Mouse (Mus musculus) ES-E14 (cell line): ENCODE data around the gene Efhc1.

Source experiments
- CHD2 ChIP-seq: IDR thresholded peaks from 2 replicates; pipeline ENCODE4 v1.6.1; 2014; ENCODE audit warnings: mild to moderate bottlenecking, low read depth, low read length, inconsistent platforms
- HCFC1 ChIP-seq: IDR thresholded peaks from 2 replicates; pipeline ENCODE4 v1.6.1; 2012; ENCODE audit warnings: low read length, inconsistent platforms, borderline replicate concordance; ENCODE audit not compliant: insufficient read depth
- MAFK ChIP-seq: IDR thresholded peaks from 2 replicates; pipeline ENCODE4 v1.6.1; 2014; ENCODE audit warnings: mild to moderate bottlenecking, low read depth, low read length, inconsistent platforms; ENCODE audit not compliant: insufficient read depth
- ZC3H11A ChIP-seq: IDR thresholded peaks from 2 replicates; pipeline ENCODE4 v1.6.1; 2012; ENCODE audit warnings: low read depth, mild to moderate bottlenecking, inconsistent platforms, low read length, borderline replicate concordance
- ZNF384 ChIP-seq: IDR thresholded peaks from 2 replicates; pipeline ENCODE4 v1.6.1; 2012; ENCODE audit warnings: low read depth, low read length, inconsistent platforms

- no peak for TF ChIP-seq HCFC1
- TF ChIP-seq ZNF384: no peak
- TF ChIP-seq CHD2: no peak
- TF ChIP-seq MAFK: no peak
- no peak for TF ChIP-seq ZC3H11A
Measured at GRCm38 (mm10) chr1:20997881-20998389, 46.5 kb downstream of the Efhc1 start.
